Mouse (Mus musculus) thymus, postnatal 14 days (tissue): ENCODE measurements around the gene Henmt1.

ENCODE experiments used
- DNase-seq: peaks from one replicate; pipeline ENCODE4 v3.0.0; 2021

Gene Henmt1

GRCm38 (mm10) chr3:109005777-109006176 lies 66.1 kb downstream of the Henmt1 start:
- no peak for DNase-seq

GRCm38 (mm10) chr3:109008180-109008579 lies 68.5 kb downstream of the Henmt1 start:
- DNase-seq, result no peak
